Mouse (Mus musculus) cerebellum, adult 9-11 months (tissue): Measurements from ENCODE around the gene Mgat4b.

Source experiments
- DNase-seq: peaks from one replicate; pipeline ENCODE4 v3.0.0; 2022

The Mgat4b gene

DNA sequence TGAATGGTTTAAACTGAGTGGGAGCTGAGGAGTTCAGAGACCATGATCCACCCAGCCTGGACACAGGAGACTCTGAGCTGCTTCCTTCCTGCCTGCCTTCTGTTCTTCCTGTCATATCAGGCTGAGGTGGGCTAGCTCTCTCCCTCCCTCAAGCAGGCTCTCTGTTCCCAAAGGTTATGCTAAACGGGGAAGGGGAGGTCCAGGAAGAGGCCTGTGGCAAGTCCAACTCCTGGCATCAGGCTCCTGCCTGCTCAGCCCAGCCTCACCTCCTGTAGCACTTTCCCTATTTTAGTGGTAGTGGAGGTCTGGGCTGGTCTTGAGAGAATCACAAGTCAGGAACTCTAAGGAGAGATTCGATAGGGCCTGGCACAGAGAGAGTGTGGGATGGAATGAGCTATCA is 15.7 kb downstream of the Mgat4b start:
- peak; percentile 58 for DNase-seq

DNA sequence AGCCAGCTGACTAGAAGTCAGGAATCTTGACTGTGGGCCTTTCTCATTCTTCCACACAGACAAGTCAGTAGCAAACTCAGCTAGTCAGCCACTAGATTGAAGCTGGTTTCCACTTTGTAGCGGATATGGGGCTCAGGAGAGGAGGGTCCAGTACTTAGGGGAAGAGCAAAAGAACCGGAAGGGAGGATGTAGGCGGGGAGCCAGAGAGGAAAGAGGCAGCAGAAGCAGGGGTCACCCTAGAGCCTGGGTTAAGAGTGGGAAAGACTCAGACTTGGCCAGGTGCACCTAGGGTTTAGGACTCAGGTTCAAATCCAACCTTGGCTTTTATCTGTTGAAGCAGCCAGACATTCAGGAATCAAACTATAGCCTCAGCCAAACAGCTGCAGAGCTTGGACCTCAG is 16.5 kb downstream of the Mgat4b start:
- DNase-seq, result no peak

- DNase-seq, result peak; percentile 90
Measured at GRCm38 (mm10) chr11:50227736-50228135, 17.0 kb downstream of the Mgat4b start.

DNA sequence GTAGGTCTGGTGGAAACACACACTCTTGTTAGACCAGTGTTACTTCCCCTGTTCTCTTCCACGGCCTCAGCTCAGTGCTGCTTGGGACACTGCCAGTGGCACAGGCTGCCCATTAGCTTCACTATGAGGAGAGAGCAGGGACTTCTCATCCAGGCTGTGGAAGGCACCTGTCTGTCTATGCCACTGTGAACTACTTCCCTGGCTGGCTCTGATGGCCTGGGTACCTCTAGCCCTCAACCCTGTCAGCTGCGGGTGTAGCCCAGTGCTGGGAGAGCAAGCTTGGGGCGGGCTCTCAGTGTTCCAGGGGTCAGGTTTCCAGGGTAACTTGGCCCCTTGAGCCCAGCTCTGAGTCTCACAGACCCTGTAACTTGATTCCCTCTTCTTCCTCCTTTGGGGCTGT is 18.1 kb downstream of the Mgat4b start:
- DNase-seq, result peak; percentile 82

- peak; percentile 96 for DNase-seq
Measured at GRCm38 (mm10) chr11:50229252-50229910, 18.7 kb downstream of the Mgat4b start.

GRCm38 (mm10) chr11:50230481-50231304 is 20.0 kb downstream of the Mgat4b start:
- peak; percentile 65 for DNase-seq

GRCm38 (mm10) chr11:50231411-50231810 is 20.7 kb downstream of the Mgat4b start:
- peak; percentile 77 for DNase-seq

- DNase-seq, result peak; percentile 48
Measured at GRCm38 (mm10) chr11:50233022-50233421, 22.3 kb downstream of the Mgat4b start.

GRCm38 (mm10) chr11:50233993-50234392 is 23.3 kb downstream of the Mgat4b start:
- DNase-seq, result peak; percentile 37

DNA sequence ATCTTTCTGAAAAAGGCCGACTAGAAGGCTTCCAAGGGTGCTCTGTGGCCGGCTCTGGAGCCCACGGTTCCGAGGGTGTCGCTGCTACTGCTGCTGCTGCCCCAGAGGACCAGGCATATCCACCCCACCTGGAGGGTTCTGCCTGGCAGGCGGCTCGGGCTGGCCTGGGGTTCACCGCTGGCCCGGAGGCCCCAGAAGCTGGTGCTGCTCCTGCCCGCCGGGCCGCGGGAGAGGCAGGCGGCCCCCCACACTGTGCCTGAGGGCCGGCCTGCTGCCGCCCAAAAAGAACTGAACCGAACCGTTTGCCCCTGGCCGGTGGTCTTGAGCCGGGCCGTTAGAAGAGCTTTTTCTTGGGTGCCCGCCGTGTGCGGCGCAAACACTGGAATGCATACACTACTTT is 23.9 kb downstream of the Mgat4b start:
- DNase-seq, result no peak

DNA sequence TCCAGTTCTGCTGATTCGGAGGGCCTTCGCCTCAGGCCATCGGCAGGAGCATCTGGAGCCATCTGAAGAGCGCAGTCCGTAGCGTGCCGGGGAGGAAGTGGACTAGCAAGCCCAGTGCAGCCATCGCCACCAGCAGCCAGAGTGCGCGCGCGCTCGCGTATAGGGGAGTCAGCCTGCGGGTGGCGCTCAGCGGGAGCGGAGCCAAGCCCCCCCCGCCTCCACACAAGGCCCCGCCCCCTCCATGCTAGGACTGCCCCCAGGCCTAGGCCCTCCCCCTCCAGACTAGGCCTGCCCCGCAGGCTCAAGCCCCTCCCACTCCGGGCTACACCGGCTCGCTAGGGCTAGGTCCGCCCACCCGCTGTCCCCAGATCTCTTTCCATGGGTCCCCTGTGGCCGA is 25.8 kb downstream of the Mgat4b start:
- peak; percentile 82 for DNase-seq

- DNase-seq, result no peak
Measured at GRCm38 (mm10) chr11:50236937-50237835, 26.5 kb downstream of the Mgat4b start.

GRCm38 (mm10) chr11:50238324-50238723 is 27.6 kb downstream of the Mgat4b start, which contains the start of gene Ltc4s:
Ltc4s (minus strand) TSS chr11:50238616.
- DNase-seq, result no peak

- DNase-seq, result no peak
Measured at GRCm38 (mm10) chr11:50238821-50239791, 28.4 kb downstream of the Mgat4b start.

DNA sequence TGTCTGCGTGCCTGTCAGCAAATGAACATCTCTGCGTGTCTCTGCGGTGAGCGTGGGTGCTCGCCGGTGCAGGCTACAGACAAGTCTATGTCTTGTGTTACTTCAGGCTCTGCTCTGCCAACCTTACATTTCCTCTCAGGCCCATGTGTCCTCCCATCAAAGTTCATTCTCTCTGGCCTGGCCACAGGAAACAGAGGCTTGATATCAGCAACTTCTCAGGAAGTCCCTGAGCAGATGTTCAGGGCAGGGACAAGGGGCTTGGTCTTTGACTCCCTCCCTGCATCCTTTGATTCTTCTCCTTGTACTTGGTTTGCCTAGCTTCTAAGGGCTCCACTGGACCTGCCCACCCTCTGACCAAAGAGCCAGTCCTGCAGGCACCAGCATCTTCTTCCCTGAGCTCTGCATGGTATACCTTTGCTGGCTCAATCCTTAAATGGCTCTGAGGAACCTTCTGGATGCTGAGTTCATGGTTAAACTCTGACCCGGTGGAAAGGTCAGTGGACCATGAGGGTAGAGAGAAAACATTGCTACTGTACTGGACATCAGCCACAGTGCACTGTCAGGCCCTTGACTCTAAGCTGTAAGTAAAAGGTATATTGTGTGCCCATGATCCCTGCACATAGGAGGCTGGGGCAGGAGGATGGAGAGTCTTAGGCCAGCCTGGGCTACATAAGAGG is 29.7 kb downstream of the Mgat4b start:
- DNase-seq, result no peak

GRCm38 (mm10) chr11:50243926-50244325 is 33.2 kb downstream of the Mgat4b start:
- DNase-seq, result no peak

DNA sequence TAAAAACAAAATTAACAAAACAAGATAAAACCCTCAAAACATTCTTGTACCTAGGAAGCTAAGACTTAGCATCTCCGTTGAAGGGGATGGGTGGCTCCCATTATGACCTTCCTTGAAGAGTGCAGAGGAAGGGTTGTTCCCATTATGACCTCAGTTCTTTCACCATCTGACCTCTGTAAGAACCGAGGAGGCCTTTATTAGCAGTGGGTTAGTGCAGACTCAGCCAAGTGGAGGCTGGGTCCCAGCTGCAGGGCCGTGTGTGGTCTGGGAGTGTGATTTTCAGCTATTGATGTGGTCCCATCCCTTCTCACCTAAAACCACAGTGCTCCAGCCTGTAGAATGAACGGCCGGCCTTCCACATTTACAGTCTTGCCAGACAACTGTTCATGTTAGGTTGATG is 34.6 kb downstream of the Mgat4b start:
- DNase-seq, result no peak

DNA sequence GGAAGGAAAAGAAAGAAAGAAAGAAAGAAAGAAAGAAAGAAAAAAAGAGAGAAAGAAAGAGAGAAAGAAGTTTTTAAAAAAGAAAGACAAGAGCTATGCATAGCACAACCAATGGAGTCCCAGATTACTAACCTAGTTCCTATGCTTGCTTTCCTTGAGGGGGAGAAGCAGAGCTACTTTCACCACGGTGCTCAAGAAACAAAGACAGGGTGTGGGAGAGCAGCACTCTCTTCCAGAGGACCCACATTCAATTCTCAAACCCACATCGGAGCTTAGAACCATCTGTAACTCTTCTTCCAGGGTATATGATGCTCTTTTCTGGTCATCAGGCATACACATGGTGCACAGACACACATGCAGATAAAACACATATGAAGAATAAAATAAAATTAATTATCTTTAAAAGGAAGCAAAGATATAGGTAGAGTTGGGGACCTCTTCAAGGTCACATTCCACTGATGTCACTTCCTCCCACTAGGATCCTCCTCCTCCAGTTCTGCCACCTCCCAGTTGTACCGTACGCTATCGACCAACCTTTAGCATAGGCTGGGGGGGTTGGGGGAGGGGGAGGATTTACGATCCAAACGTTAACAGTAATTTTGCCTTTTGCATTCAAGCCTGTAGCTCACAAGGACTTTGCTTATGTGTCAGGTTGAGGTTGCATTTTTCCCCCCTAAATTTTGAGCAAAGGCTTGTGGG is 37.9 kb downstream of the Mgat4b start:
- no peak for DNase-seq

DNA sequence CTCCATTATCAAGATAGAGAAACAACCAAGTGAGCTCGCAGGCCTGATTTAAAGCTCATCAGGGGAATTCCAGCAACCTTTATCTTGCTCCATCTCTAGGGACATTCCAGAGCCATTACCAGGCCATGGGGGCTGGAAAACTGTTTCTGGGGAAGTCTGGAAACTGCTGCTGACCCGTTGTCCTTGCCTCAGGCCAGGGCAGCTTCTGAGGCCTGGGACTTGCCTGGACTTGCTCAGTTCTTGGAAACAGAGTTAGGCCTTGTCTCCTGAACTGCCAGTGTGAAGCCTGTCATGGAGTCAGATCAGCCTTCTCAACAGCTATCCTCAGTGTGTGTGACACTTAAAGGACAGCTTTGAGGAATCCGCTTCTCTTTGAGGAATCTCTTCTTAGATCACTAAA is 41.5 kb downstream of the Mgat4b start:
- DNase-seq, result no peak

DNA sequence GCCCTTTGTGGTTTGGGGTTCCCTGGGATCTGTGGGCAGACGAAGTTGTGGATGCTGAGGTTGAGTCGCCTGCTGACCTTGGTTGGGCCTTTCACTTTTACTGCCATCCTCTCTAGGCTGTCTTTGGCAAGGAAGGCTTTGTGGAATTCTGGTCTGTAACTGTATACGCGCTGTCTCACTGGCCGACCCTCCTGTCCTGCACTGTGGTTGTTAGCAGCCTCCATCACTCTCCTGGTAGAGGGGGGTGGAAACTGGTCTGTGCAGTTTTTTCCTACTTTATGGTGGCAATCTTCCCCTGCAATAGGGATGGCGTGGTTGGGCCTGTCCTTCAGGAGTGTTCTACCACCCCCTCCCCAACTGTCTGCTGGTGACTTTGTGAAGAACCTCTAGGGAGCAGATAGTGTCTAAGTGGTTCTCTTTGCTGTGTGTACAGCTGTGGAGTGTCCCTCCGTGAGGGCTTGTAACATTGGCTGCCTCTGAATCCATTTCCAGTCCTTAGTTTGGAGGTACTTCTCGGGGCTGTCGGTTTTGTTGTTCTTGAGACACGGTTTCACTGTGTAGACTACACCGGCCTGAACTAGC is 42.1 kb downstream of the Mgat4b start:
- no peak for DNase-seq
